Mouse (Mus musculus): Measurements from ENCODE around the gene Bnipl. TPM values are rescaled to one million over a fixed set of nuclear protein-coding genes. Genes with fewer than 3 reads are reported as not detected.

Bnipl gene
- polyA plus RNA-seq, 1 experiment from 2014 or later: not detected

DNA sequence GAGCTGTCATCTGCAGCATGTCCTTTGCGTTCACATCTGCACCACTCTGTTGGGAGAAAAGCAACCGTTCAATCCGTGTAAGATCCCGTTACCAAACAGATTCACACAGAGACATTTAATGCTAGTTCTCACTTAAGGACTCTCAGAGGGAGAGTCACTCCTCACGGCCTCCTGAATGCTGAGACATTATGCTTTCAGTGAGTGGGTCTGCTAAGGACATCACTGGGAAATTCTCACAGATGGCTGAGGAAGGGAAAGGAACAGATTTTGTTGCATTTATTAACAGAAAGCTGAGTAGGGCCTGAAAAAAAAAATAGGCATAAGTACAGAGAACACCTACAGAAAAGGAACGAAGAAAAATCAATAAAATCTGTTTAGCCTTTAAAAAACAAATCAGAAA, 47.1 kb downstream of the Bnipl start:
- 88% methylated on average over 6 of the region's 6 CpGs for WGBS
- Histone ChIP-seq H3K4me2 (replicated peaks; ENCODE audit: low read depth) (no peak overlapping the region), H3K9ac (ENCODE audit: low read depth, low read length) (no peak overlapping the region), H3K9me3 (ENCODE audit: control insufficient read depth) (no peaks in the 10 kb centered on the region), H3K27ac (ENCODE audit: low read depth, low read length) (no peak overlapping the region), H3K27me3 (replicated peaks; ENCODE audit: control insufficient read depth, insufficient read depth, low read length) (no peaks in the 10 kb centered on the region), H3K36me3 (ENCODE audit: control insufficient read depth, insufficient read depth) (peaks cover 74% of the 10 kb centered on the region), H3K4me3 (ENCODE audit: low read depth, low read length) (no peak overlapping the region), H3K4me1 (replicated peaks; ENCODE audit: control insufficient read depth, insufficient read depth, low read length) (no peaks in the 10 kb centered on the region)
- no peak for TF ChIP-seq CTCF (IDR thresholded peaks at IDR 0.05; ENCODE audit: low read depth)
- no peak for ATAC-seq

DNA sequence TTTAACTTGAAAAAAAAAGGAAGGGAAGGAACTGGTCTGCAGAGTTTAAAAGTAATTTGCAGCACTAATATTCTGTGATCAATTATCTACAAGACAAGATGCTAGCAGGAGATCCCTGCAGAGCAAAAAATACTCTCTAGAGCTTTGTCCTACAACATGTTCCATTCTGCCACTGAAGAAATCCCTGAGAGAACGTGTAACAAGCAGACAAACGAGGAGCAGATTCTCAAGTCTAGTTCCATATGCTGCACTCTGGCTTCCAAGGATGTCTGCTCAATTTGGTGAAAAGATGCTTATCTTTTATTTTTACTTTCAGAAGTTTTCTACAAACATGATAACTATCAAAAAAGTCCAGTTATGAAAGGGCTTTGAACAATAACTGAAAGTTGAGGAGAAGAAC, 50.4 kb downstream of the Bnipl start:
- Histone ChIP-seq H3K36me3 (ENCODE audit: control insufficient read depth, insufficient read depth) (peaks cover 90% of the 10 kb centered on the region), H3K27ac (ENCODE audit: low read depth, low read length) (no peak overlapping the region), H3K9me3 (ENCODE audit: control insufficient read depth) (no peaks in the 10 kb centered on the region), H3K4me1 (replicated peaks; ENCODE audit: control insufficient read depth, insufficient read depth, low read length) (no peaks in the 10 kb centered on the region), H3K9ac (ENCODE audit: low read depth, low read length) (no peak overlapping the region), H3K4me2 (replicated peaks; ENCODE audit: low read depth) (no peak overlapping the region), H3K4me3 (ENCODE audit: low read depth, low read length) (no peak overlapping the region), H3K27me3 (replicated peaks; ENCODE audit: control insufficient read depth, insufficient read depth, low read length) (no peaks in the 10 kb centered on the region)
- 82% methylated on average over 2 of the region's 2 CpGs for WGBS
- ATAC-seq: no peak
- no peak for TF ChIP-seq CTCF (IDR thresholded peaks at IDR 0.05; ENCODE audit: low read depth)

DNA sequence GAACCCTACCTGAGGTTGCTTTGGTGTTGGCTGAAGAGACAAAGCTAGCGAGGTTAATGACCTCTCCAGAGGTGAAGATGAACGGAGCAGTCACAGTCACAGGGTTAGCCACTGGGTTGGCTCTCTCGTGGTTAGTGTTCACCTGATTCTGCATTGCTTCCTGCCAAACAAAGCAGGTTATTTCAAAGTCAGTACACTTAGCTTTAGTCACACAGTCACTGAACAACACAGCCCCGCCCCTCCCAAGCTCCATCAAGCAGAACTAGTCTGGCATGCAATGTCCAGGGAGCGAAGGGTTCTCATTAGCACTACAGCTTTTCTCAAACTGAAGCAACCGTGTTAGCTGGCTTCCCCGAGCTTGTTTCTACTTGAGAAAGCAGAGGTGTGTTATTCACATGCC, 50.9 kb downstream of the Bnipl start:
- Histone ChIP-seq H3K9me3 (ENCODE audit: control insufficient read depth) (no peaks in the 10 kb centered on the region), H3K9ac (ENCODE audit: low read depth, low read length) (no peak overlapping the region), H3K27ac (ENCODE audit: low read depth, low read length) (no peak overlapping the region), H3K4me1 (replicated peaks; ENCODE audit: control insufficient read depth, insufficient read depth, low read length) (no peaks in the 10 kb centered on the region), H3K4me2 (replicated peaks; ENCODE audit: low read depth) (no peak overlapping the region), H3K36me3 (ENCODE audit: control insufficient read depth, insufficient read depth) (peaks cover 92% of the 10 kb centered on the region), H3K4me3 (ENCODE audit: low read depth, low read length) (no peak overlapping the region), H3K27me3 (replicated peaks; ENCODE audit: control insufficient read depth, insufficient read depth, low read length) (no peaks in the 10 kb centered on the region)
- no peak for TF ChIP-seq CTCF (IDR thresholded peaks at IDR 0.05; ENCODE audit: low read depth)
- 84% methylated on average over 7 of the region's 7 CpGs for WGBS
- no peak for ATAC-seq

DNA sequence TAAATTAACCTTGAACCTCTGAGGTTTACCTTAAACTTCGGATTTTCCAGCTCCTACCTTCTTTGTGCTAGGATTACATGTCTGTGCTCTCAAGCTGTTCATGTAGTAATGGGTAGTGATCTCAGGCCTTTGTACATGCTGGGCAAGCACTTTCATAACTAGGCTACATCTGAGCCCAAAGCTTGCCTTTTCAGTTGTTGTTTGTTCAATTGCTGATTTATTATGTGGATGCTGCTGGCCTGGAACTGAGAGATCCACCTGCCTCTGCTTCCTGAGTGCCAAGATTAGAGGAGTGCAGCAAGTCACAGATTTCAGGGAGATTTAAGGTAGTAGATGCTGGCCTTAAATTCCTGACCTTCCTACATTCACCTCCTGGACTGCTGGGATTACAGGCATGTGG, 51.9 kb downstream of the Bnipl start:
- TF ChIP-seq CTCF (IDR thresholded peaks at IDR 0.05; ENCODE audit: low read depth): no peak
- no peak overlapping the region for H3K9ac ChIP-seq (ENCODE audit: low read depth, low read length)
- no peak overlapping the region for H3K27ac ChIP-seq (ENCODE audit: low read depth, low read length)
- no peaks in the 10 kb centered on the region for H3K9me3 ChIP-seq (ENCODE audit: control insufficient read depth)
- no peaks in the 10 kb centered on the region for H3K4me1 ChIP-seq (replicated peaks; ENCODE audit: control insufficient read depth, insufficient read depth, low read length)
- ATAC-seq: no peak
- peaks cover 93% of the 10 kb centered on the region for H3K36me3 ChIP-seq (ENCODE audit: control insufficient read depth, insufficient read depth)
- no peak overlapping the region for H3K4me2 ChIP-seq (replicated peaks; ENCODE audit: low read depth)
- WGBS: 79% methylated on average over 1 of the region's 1 CpGs
- no peaks in the 10 kb centered on the region for H3K27me3 ChIP-seq (replicated peaks; ENCODE audit: control insufficient read depth, insufficient read depth, low read length)
- H3K4me3 ChIP-seq (ENCODE audit: low read depth, low read length): no peak overlapping the region

DNA sequence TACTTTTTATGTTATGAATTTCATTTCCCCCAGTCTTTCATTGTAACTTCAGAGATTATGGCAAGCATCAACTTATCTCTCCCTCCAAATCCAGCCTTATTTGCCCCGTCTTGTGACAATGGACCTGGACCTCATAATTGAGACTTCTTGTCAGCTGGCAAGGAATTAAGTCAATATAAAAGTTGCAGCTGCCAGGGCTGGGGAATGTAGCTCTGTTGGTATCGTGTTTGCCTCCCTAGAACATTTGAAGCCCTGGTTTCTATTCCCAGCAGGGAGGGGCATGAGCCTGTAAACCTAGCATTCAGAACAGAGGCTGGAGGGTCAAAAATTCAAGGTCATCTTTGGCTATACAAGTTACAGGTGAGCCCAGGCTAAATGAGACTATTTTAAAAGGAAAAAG, 55.2 kb downstream of the Bnipl start:
- no peaks in the 10 kb centered on the region for H3K9me3 ChIP-seq (ENCODE audit: control insufficient read depth)
- no peak overlapping the region for H3K4me3 ChIP-seq (ENCODE audit: low read depth, low read length)
- H3K27me3 ChIP-seq (replicated peaks; ENCODE audit: control insufficient read depth, insufficient read depth, low read length): no peaks in the 10 kb centered on the region
- no peaks in the 10 kb centered on the region for H3K4me1 ChIP-seq (replicated peaks; ENCODE audit: control insufficient read depth, insufficient read depth, low read length)
- H3K4me2 ChIP-seq (replicated peaks; ENCODE audit: low read depth): no peak overlapping the region
- no peak for TF ChIP-seq CTCF (IDR thresholded peaks at IDR 0.05; ENCODE audit: low read depth)
- no peak for ATAC-seq
- no peak overlapping the region for H3K9ac ChIP-seq (ENCODE audit: low read depth, low read length)
- WGBS: 76% methylated on average over 2 of the region's 2 CpGs
- peaks cover 73% of the 10 kb centered on the region for H3K36me3 ChIP-seq (ENCODE audit: control insufficient read depth, insufficient read depth)
- H3K27ac ChIP-seq (ENCODE audit: low read depth, low read length): no peak overlapping the region

DNA sequence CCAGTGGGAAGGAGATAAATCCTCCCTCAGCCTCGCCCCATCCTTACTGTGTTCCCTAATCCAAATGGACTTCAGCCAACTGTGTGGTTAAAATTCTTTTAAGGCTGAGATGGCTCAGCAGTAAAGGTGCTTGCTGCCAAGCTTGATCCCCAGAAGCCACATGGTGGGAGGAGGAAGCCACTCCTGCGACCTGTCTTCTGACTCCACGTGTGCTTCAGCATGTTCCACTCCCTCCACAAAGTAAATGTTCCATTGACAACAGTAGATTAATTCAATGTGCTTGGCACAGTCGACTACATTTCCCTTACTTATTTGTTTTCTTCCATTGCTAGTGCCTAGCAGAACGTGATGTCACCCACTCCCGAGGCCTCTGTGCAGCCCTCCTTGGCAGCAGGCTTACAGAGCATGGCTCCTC, 56.3 kb downstream of the Bnipl start:
- no peaks in the 10 kb centered on the region for H3K27me3 ChIP-seq (replicated peaks; ENCODE audit: control insufficient read depth, insufficient read depth, low read length)
- H3K36me3 ChIP-seq (ENCODE audit: control insufficient read depth, insufficient read depth): peaks cover 71% of the 10 kb centered on the region
- H3K27ac ChIP-seq (ENCODE audit: low read depth, low read length): no peak overlapping the region
- H3K4me2 ChIP-seq (replicated peaks; ENCODE audit: low read depth): no peak overlapping the region
- no peak overlapping the region for H3K4me3 ChIP-seq (ENCODE audit: low read depth, low read length)
- ATAC-seq: no peak
- no peak overlapping the region for H3K9ac ChIP-seq (ENCODE audit: low read depth, low read length)
- WGBS: 81% methylated on average over 6 of the region's 6 CpGs
- no peaks in the 10 kb centered on the region for H3K4me1 ChIP-seq (replicated peaks; ENCODE audit: control insufficient read depth, insufficient read depth, low read length)
- no peak for TF ChIP-seq CTCF (IDR thresholded peaks at IDR 0.05; ENCODE audit: low read depth)
- no peaks in the 10 kb centered on the region for H3K9me3 ChIP-seq (ENCODE audit: control insufficient read depth)

Other genes starting within 250 kb of the Bnipl start
- gene Zfp687, start 235.7 kb downstream of the Bnipl start, polyA plus RNA-seq (2015; fragmentation: Nextera tagmentation; extraction: Ambion mirVana): 8.7 and 9.7 TPM in 2 replicates
- 164 and 166 TPM in 2 replicates for gene Psmd4, start 208.6 kb downstream of the Bnipl start, polyA plus RNA-seq (2015; fragmentation: Nextera tagmentation; extraction: Ambion mirVana)
- gene Pip5k1a, start 144.3 kb downstream of the Bnipl start, polyA plus RNA-seq (2015; fragmentation: Nextera tagmentation; extraction: Ambion mirVana): 13.1 and 14.7 TPM in 2 replicates
- gene Vps72, start 140.2 kb downstream of the Bnipl start, polyA plus RNA-seq (2015; fragmentation: Nextera tagmentation; extraction: Ambion mirVana): 58.5 and 60.5 TPM in 2 replicates
- gene Tmod4, start 126.7 kb downstream of the Bnipl start, polyA plus RNA-seq (2015; fragmentation: Nextera tagmentation; extraction: Ambion mirVana): 0.44 and 0.73 TPM in 2 replicates
- 49.3 and 54.8 TPM in 2 replicates for gene Scnm1, start 117.2 kb downstream of the Bnipl start, polyA plus RNA-seq (2015; fragmentation: Nextera tagmentation; extraction: Ambion mirVana)
- 7.1 and 7.5 TPM in 2 replicates for gene Lysmd1, start 117.1 kb downstream of the Bnipl start, polyA plus RNA-seq (2015; fragmentation: Nextera tagmentation; extraction: Ambion mirVana)
- gene Tnfaip8l2, start 108.8 kb downstream of the Bnipl start, polyA plus RNA-seq (2015; fragmentation: Nextera tagmentation; extraction: Ambion mirVana): 3.6 and 4.7 TPM in 2 replicates
- 1.0 and 1.3 TPM in 2 replicates for gene Sema6c, start 90.7 kb downstream of the Bnipl start, polyA plus RNA-seq (2015; fragmentation: Nextera tagmentation; extraction: Ambion mirVana)
- 3.1 and 4.6 TPM in 2 replicates for gene Gabpb2, start 33.3 kb downstream of the Bnipl start, polyA plus RNA-seq (2015; fragmentation: Nextera tagmentation; extraction: Ambion mirVana)
- gene Cdc42se1, start 22.5 kb downstream of the Bnipl start, polyA plus RNA-seq (2015; fragmentation: Nextera tagmentation; extraction: Ambion mirVana): 59.4 and 64.9 TPM in 2 replicates
- gene Mllt11, start 19.0 kb downstream of the Bnipl start, polyA plus RNA-seq (2015; fragmentation: Nextera tagmentation; extraction: Ambion mirVana): 10.1 and 10.6 TPM in 2 replicates
- gene Gm128, start 9.6 kb downstream of the Bnipl start, polyA plus RNA-seq (2015; fragmentation: Nextera tagmentation; extraction: Ambion mirVana): 0.14 and 0.16 TPM in 2 replicates
- gene Mindy1, start 30.2 kb upstream of the Bnipl start, polyA plus RNA-seq (2015; fragmentation: Nextera tagmentation; extraction: Ambion mirVana): 36.4 and 38.0 TPM in 2 replicates
- 9.2 and 10.1 TPM in 2 replicates for gene Prune1, start 30.9 kb upstream of the Bnipl start, polyA plus RNA-seq (2015; fragmentation: Nextera tagmentation; extraction: Ambion mirVana)
- gene Anxa9, start 56.0 kb upstream of the Bnipl start, polyA plus RNA-seq (2015; fragmentation: Nextera tagmentation; extraction: Ambion mirVana): 2.0 and 2.3 TPM in 2 replicates
- gene Cers2, start 63.6 kb upstream of the Bnipl start, polyA plus RNA-seq (2015; fragmentation: Nextera tagmentation; extraction: Ambion mirVana): 109 and 120 TPM in 2 replicates
- gene Setdb1, start 106.0 kb upstream of the Bnipl start, polyA plus RNA-seq (2015; fragmentation: Nextera tagmentation; extraction: Ambion mirVana): 7.5 and 7.7 TPM in 2 replicates
- gene 4930558C23Rik, start 151.6 kb upstream of the Bnipl start, polyA plus RNA-seq (2015; fragmentation: Nextera tagmentation; extraction: Ambion mirVana): not detected in 2 replicates
- 11.7 and 13.4 TPM in 2 replicates for gene Arnt, start 183.2 kb upstream of the Bnipl start, polyA plus RNA-seq (2015; fragmentation: Nextera tagmentation; extraction: Ambion mirVana)
- 9.1 and 9.8 TPM in 2 replicates for gene Ctsk, start 248.1 kb upstream of the Bnipl start, polyA plus RNA-seq (2015; fragmentation: Nextera tagmentation; extraction: Ambion mirVana)